Mouse (Mus musculus) liver, adult 2 months (tissue): ENCODE data around the gene 4931440F15Rik. TPM values are rescaled to one million over a fixed set of nuclear protein-coding genes. Genes with fewer than 3 reads are reported as not detected.

Experiments
- DNase-seq: peaks from one replicate; pipeline ENCODE4 v3.0.0-alpha.2; 2011; ENCODE audit warnings: low read depth, low spot score; ENCODE audit errors: extremely low read depth
- H3K27ac ChIP-seq: fragments of 200-500 bp; replicated peaks from 2 replicates; pipeline ENCODE4 v1.5.1; 2012; ENCODE audit warnings: low read depth, mild to moderate bottlenecking, control low read depth, inconsistent platforms, low read length; ENCODE audit not compliant: insufficient read depth
- H3K27me3 ChIP-seq: fragments of 200-500 bp; 2 replicates; pipeline ENCODE4 v1.6.1; 2012; ENCODE audit warnings: mild to moderate bottlenecking, moderate library complexity, low read length, inconsistent platforms; ENCODE audit not compliant: control insufficient read depth, insufficient read depth
- H3K36me3 ChIP-seq: fragments of 200-500 bp; 2 replicates; pipeline ENCODE4 v1.6.1; 2012; ENCODE audit warnings: low read length, inconsistent platforms; ENCODE audit not compliant: control insufficient read depth, insufficient read depth
- H3K4me1 ChIP-seq: fragments of 200-500 bp; 2 replicates; pipeline ENCODE4 v1.6.1; 2011; ENCODE audit warnings: low read length; ENCODE audit not compliant: control insufficient read depth, insufficient read depth
- H3K4me3 ChIP-seq: fragments of 200-500 bp; 2 replicates; pipeline ENCODE4 v1.5.1; 2011; ENCODE audit warnings: low read depth, mild to moderate bottlenecking, control low read depth, low read length, moderate library complexity; ENCODE audit not compliant: insufficient read depth
- H3K79me2 ChIP-seq: fragments of 200-500 bp; 2 replicates; pipeline ENCODE4 v1.6.1; 2012; ENCODE audit warnings: inconsistent platforms, mild to moderate bottlenecking, low read length, moderate library complexity; ENCODE audit not compliant: control insufficient read depth, insufficient read depth
- H3K9ac ChIP-seq: fragments of 200-500 bp; 2 replicates; pipeline ENCODE4 v1.6.1; 2012; ENCODE audit warnings: low read depth, mild to moderate bottlenecking, control low read depth, inconsistent platforms, low read length
- CTCF ChIP-seq: fragments of 200-500 bp; IDR thresholded peaks from 2 replicates; pipeline ENCODE4 v1.5.1; 2011; ENCODE audit warnings: low read depth, low read length, control low read depth
- POLR2A ChIP-seq: fragments of 200-500 bp; IDR thresholded peaks from 2 replicates; pipeline ENCODE4 v1.6.1; 2011; ENCODE audit warnings: low read length, control low read depth; ENCODE audit not compliant: insufficient read depth; ENCODE audit errors: extremely low read depth
- WGBS: fragments of 180-500 bp; shearing (Covaris S2); methylation state at CpG from one replicate; pipeline ENCODE4 v1.1.7; 2018; 5-methylcytosine and 5-hydroxymethylcytosine counted together
- polyA plus RNA-seq: library from polyadenylated mRNA; depleted of rRNA; stranded (reverse); fragments of >200 nt; gene quantifications from 2 replicates; pipeline ENCODE4 v1.2.3, GENCODE M21; 2012
- total RNA-seq: library from RNA; depleted of rRNA; stranded (reverse); fragments of >200 nt; gene quantifications from 2 replicates; pipeline ENCODE4 v1.2.3, GENCODE M21; 2014

Gene 4931440F15Rik
- total and polyA plus RNA-seq, 2 experiments, result 0.09 TPM; not detected in 1

DNA sequence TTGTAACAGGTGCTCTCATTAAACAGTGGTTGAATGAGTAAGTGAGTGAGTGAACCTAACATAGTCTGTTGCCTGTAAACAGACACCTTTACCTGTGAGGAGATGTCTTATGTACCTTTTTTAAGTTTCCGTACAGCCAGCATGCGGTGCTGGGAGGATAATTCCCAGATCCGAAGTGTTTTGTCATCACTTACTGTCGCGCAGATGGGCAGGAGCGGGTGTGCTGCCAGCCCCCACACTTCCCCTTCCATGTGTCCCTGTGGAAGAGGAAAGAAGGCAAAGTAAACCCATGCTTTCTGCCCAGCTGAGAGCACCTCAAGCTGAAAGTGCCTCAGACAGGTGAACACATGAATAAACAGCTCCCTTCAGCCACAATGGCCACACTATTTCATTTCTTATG lies 30.4 kb downstream of the 4931440F15Rik start:
- Histone ChIP-seq H3K9ac (no peak overlapping the region), H3K4me3 (no peak overlapping the region), H3K79me2 (no peaks in the 10 kb centered on the region), H3K36me3 (no peaks in the 10 kb centered on the region), H3K27me3 (peaks cover 2% of the 10 kb centered on the region; the same call in 1 of the 2 replicates), H3K4me1 (no peaks in the 10 kb centered on the region), H3K27ac (no peak overlapping the region)
- 96% methylated on average over 6 of the region's 6 CpGs for WGBS
- DNase-seq, result no peak
- TF ChIP-seq POLR2A (no peak), CTCF (no peak)

DNA sequence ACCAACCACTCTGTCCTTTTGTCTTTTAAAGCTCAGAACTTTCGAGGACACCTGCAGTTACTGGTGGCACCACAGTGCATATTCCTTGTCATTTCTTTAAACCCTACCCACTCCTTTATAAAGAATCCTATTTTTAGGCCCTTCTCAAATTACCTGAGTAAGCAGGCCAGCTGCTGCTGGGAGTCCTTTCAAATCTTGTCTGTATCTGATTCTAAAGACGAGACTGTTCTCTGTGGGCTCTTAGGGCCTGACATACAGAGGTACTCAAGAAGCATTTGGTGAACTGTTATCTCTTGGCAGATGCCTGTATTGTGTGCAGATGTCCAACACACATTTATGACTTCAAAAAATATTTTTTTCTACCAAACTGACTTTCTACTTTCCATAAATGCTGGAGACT lies 31.0 kb downstream of the 4931440F15Rik start:
- H3K27ac ChIP-seq, result no peak overlapping the region
- H3K36me3 ChIP-seq, result no peaks in the 10 kb centered on the region
- no peak overlapping the region for H3K4me3 ChIP-seq
- no peak overlapping the region for H3K9ac ChIP-seq
- no peak for DNase-seq
- WGBS, result 76% methylated on average over 2 of the region's 2 CpGs
- no peak for TF ChIP-seq CTCF
- TF ChIP-seq POLR2A, result no peak
- H3K79me2 ChIP-seq, result no peaks in the 10 kb centered on the region
- H3K27me3 ChIP-seq, result peaks cover 2% of the 10 kb centered on the region; the same call in 1 of the 2 replicates
- H3K4me1 ChIP-seq, result no peaks in the 10 kb centered on the region

DNA sequence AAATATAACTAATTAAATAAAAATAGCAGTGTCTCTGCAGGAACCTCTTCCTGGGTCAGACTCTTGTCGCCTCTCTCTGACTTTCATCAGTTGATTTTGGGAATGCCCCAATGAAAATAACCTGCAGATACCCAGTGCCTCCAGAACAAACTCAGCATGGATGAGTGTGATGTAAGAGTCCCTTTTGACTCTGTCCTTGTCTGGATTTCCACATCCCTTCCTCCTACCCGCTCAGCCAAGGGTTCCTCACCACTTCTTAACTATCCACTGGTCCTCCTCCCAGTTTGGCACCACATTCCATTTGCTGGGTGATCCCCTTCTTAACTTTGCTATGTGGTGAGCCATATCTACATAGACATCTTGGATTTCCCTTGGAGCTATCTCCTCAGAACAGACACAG lies 34.7 kb downstream of the 4931440F15Rik start:
- no peak overlapping the region for H3K9ac ChIP-seq
- no peaks in the 10 kb centered on the region for H3K36me3 ChIP-seq
- no peak overlapping the region for H3K27ac ChIP-seq
- WGBS, result 34% methylated on average over 2 of the region's 2 CpGs
- H3K4me3 ChIP-seq, result no peak overlapping the region
- H3K79me2 ChIP-seq, result no peaks in the 10 kb centered on the region
- no peaks in the 10 kb centered on the region; the same call in 1 of the 2 replicates for H3K27me3 ChIP-seq
- no peak for TF ChIP-seq CTCF
- TF ChIP-seq POLR2A, result no peak
- DNase-seq, result peak; percentile 18
- H3K4me1 ChIP-seq, result no peaks in the 10 kb centered on the region

DNA sequence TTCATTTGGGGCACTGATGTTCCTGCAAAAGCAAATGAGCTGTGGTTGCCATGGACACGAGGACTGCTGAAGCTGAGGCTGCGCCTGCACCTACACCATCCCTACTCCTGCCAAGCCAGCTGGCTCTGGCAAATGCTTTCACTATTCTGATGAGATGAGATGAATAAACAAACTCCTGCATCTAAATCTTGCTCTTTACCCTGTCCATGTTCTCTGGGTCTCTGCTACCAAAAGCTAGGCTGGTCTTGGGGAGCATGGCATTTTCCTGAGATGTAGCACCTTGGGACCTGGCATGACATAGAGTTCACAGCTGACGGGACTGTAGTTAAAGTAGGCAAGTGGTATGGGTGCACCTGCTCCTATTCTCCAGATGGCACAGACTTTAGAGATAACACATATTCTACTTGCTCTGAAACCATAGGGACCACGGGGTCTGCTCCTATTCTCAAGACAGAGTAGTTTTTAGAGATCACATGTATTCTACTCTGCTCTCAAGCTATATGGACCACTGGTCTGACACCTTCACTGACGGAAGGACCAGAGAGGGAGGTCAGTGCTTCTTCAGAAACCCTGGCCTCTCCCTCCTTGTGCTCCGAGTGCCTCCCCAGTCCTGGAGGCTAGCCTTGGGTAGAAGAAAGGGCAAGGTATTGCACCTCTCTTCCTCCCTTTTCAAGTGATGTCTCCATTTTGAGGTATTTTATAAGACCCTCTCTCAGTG lies 36.4 kb downstream of the 4931440F15Rik start:
- 82% methylated on average over 6 of the region's 6 CpGs for WGBS
- Histone ChIP-seq H3K4me1 (no peaks in the 10 kb centered on the region), H3K4me3 (no peak overlapping the region), H3K9ac (no peak overlapping the region), H3K27ac (no peak overlapping the region), H3K27me3 (no peaks in the 10 kb centered on the region; the same call in 1 of the 2 replicates), H3K36me3 (no peaks in the 10 kb centered on the region), H3K79me2 (no peaks in the 10 kb centered on the region)
- TF ChIP-seq CTCF (no peak), POLR2A (no peak)
- DNase-seq, result no peak

DNA sequence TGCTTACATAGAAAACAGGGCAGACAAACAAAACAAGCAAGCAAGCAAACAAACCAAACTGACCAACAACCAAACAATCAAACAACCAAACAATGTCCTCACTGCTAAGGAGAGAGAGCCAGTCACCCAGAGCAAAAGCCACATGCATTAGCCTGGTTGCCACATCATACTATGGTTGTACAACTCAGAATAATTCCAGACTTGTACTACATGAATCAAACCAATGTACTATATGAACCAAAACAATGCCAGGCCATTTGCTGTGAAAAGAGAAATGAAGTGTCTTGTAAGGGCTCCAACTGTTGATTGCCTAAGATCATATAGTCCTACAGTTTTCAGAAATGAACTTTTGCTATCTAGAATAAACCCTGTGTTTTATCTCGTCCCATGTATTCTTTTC lies 37.0 kb downstream of the 4931440F15Rik start:
- no peaks in the 10 kb centered on the region for H3K79me2 ChIP-seq
- TF ChIP-seq CTCF (no peak), POLR2A (no peak)
- no peak overlapping the region for H3K27ac ChIP-seq
- no peaks in the 10 kb centered on the region for H3K36me3 ChIP-seq
- DNase-seq, result no peak
- 73% methylated on average over 1 of the region's 1 CpGs for WGBS
- H3K4me3 ChIP-seq, result no peak overlapping the region
- no peak overlapping the region for H3K9ac ChIP-seq
- H3K27me3 ChIP-seq, result no peaks in the 10 kb centered on the region; the same call in 1 of the 2 replicates
- no peaks in the 10 kb centered on the region for H3K4me1 ChIP-seq

DNA sequence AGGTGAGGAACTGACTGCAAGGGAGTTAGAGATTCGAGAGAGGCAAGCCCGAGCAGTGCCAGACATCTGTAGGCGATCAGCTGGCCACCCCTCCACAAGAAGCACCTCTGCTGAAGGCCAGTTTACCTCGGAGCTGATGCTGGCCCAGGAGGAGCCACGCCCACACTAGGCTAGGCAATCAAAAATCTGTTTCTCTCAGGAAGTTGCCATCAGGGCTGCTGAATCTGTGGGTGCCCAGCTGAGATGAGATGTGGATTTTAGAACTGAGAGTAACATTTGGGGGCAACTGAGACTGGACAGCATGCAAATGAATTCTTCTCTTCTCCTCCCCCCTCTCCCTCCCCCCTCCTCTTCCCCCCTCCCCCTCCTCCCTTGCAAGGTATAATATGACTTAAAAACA lies 38.0 kb downstream of the 4931440F15Rik start:
- TF ChIP-seq POLR2A (no peak), CTCF (no peak)
- 34% methylated on average over 5 of the region's 5 CpGs for WGBS
- H3K27ac ChIP-seq, result no peak overlapping the region

More for the DNA sequence above, 38.0 kb downstream of the 4931440F15Rik start:
- Histone ChIP-seq H3K4me1 (no peaks in the 10 kb centered on the region), H3K36me3 (no peaks in the 10 kb centered on the region), H3K9ac (no peak overlapping the region), H3K4me3 (no peak overlapping the region), H3K27me3 (no peaks in the 10 kb centered on the region), H3K79me2 (no peaks in the 10 kb centered on the region)
- no peak for DNase-seq
